Mouse (Mus musculus): ENCODE measurements around the gene Tgfbr1. TPM values are rescaled to one million over a fixed set of nuclear protein-coding genes. Genes with fewer than 3 reads are reported as not detected.

The Tgfbr1 gene
- total RNA-seq, 2 experiments from 2014 or later, result 22.3 to 24.1 TPM

Other genes with a start within 250 kb of the Tgfbr1 start
- gene Col15a1, start 145.1 kb upstream of the Tgfbr1 start, total RNA-seq (2021), result 100 to 1,000 TPM; 315 to 324 TPM
- 10 to 100 TPM in 1 of 2 experiments, 1 to 10 TPM in 1; 9.5 to 12.8 TPM for gene Alg2, start 121.1 kb downstream of the Tgfbr1 start, total RNA-seq (2021)
- 10 to 100 TPM; 36.6 to 43.3 TPM for gene Sec61b, start 121.4 kb downstream of the Tgfbr1 start, total RNA-seq (2021)